In genomic region chr1:166047505-166048170, GRCm38 (mm10) we compare ENCODE assay signal across 8 mouse cellular contexts. TPM values are rescaled to one million over a fixed set of nuclear protein-coding genes. Genes with fewer than 3 reads are reported as not detected.
DNase-seq lines count a peak whose midpoint lies in the region; ATAC-seq and TF ChIP-seq lines count a peak whose summit lies in the region.

No protein-coding gene starts in this region.

- 8% methylated on average over 25 of the region's 25 CpGs for WGBS in kidney, embryonic 15.5 days
- 8% methylated on average over 25 of the region's 25 CpGs for WGBS in forebrain, postnatal 0 days
- 6% methylated on average over 25 of the region's 25 CpGs for WGBS in limb, embryonic 14.5 days

- peaks cover 31% of the 10 kb centered on the region for H3K27me3 ChIP-seq in kidney, embryonic 15.5 days
- H3K27me3 ChIP-seq in forebrain, postnatal 0 days (ENCODE audit: insufficient read depth, low read length) = 0 out of 2 replicates have a peak, but pooled peaks cover 11% of the 10 kb centered on the region
- H3K27me3 ChIP-seq in limb, embryonic 14.5 days (ENCODE audit: control insufficient read depth, insufficient read depth, low read length) = peaks cover 6% of the 10 kb centered on the region; the same call in 1 of the 2 replicates

- H3K4me3 ChIP-seq in kidney, embryonic 15.5 days (replicated peaks) = peak overlapping the region; percentile 47
- peak overlapping the region; percentile 37 for H3K4me3 ChIP-seq in forebrain, postnatal 0 days (ENCODE audit: low read depth, low read length)
- H3K4me3 ChIP-seq in limb, embryonic 14.5 days (replicated peaks; ENCODE audit: low read length) = peak overlapping the region; percentile 41

- DNase-seq in kidney, adult 18-20 months = no peak
- peak; percentile 38 for DNase-seq in Muller cell, postnatal 12 days (ENCODE audit: inconsistent ontology term)
- DNase-seq in forebrain, postnatal 0 days = peak; percentile 33
- DNase-seq in limb, embryonic 14.5 days (ENCODE audit: low spot score) = peak; percentile 51
- peak; percentile 70 for DNase-seq in naive thymus-derived CD4-positive, alpha-beta T cell, adult 2 months (ENCODE audit: low read depth)
- no peak for DNase-seq in ovary, postnatal 10 days (ENCODE audit: low spot score)

- no peak overlapping the region; the same call in none of the 2 replicates for H3K9ac ChIP-seq in kidney, embryonic 15.5 days
- 0 out of 2 replicates have a peak overlapping the region, but pooled peaks have one; percentile 32 for H3K9ac ChIP-seq in forebrain, postnatal 0 days
- H3K9ac ChIP-seq in limb, embryonic 14.5 days (ENCODE audit: low read depth, low read length, severe bottlenecking) = peak overlapping the region; percentile 44; the same call in 1 of the 2 replicates

- peak overlapping the region; percentile 90 for H3K4me2 ChIP-seq in kidney, embryonic 15.5 days
- H3K4me2 ChIP-seq in forebrain, postnatal 0 days (ENCODE audit: low read depth) = peak overlapping the region; percentile 87
- peak overlapping the region; percentile 91 for H3K4me2 ChIP-seq in limb, embryonic 14.5 days (replicated peaks; ENCODE audit: low read depth, low read length, severe bottlenecking)

- peaks cover 41% of the 10 kb centered on the region for H3K4me1 ChIP-seq in kidney, embryonic 15.5 days
- peaks cover 12% of the 10 kb centered on the region for H3K4me1 ChIP-seq in forebrain, postnatal 0 days (ENCODE audit: insufficient read depth)
- H3K4me1 ChIP-seq in limb, embryonic 14.5 days (ENCODE audit: control insufficient read depth, insufficient read depth, low read length) = peaks cover 31% of the 10 kb centered on the region

- no peak for TF ChIP-seq POLR2A in limb, embryonic 14.5 days (IDR thresholded peaks at IDR 0.05; ENCODE audit: borderline replicate concordance, extremely low read depth, insufficient read depth, insufficient read length)

- no peak for TF ChIP-seq CTCF in forebrain, postnatal 0 days (IDR thresholded peaks at IDR 0.05; ENCODE audit: low read depth)

- no peak overlapping the region for H3K27ac ChIP-seq in kidney, embryonic 15.5 days
- no peak overlapping the region for H3K27ac ChIP-seq in forebrain, postnatal 0 days (ENCODE audit: low read depth, low read length)
- H3K27ac ChIP-seq in limb, embryonic 14.5 days (replicated peaks; ENCODE audit: low read depth, low read length) = no peak overlapping the region

- no peaks in the 10 kb centered on the region for H3K9me3 ChIP-seq in kidney, embryonic 15.5 days (replicated peaks)
- no peaks in the 10 kb centered on the region for H3K9me3 ChIP-seq in forebrain, postnatal 0 days (ENCODE audit: low read length)
- no peaks in the 10 kb centered on the region for H3K9me3 ChIP-seq in limb, embryonic 14.5 days (ENCODE audit: control insufficient read depth, low read length)

- no peaks in the 10 kb centered on the region for H3K36me3 ChIP-seq in kidney, embryonic 15.5 days
- H3K36me3 ChIP-seq in forebrain, postnatal 0 days (ENCODE audit: insufficient read depth) = no peaks in the 10 kb centered on the region
- no peaks in the 10 kb centered on the region for H3K36me3 ChIP-seq in limb, embryonic 14.5 days (ENCODE audit: control insufficient read depth, insufficient read depth, low read length)

- peak; percentile 27; the same call in 1 of the 2 replicates for ATAC-seq in kidney, embryonic 15.5 days (replicated peaks; ENCODE audit: low FRiP score)
- no peak for ATAC-seq in forebrain, postnatal 0 days
- no peak for ATAC-seq in limb, embryonic 14.5 days (ENCODE audit: low FRiP score, low read depth)
- no peak for ATAC-seq in monocyte, adult 5-6 weeks (replicated peaks; ENCODE audit: insufficient number of reproducible peaks, low FRiP score, low TSS enrichment, poor library complexity, severe bottlenecking)

RNA-seq across cellular contexts. Expression of gene Pou2f1, which starts 45.2 kb away (rescaled TPM):
- polyA plus RNA-seq in kidney, embryonic 15.5 days (2015; fragmentation: Nextera tagmentation; extraction: Ambion mirVana) = 19.5 TPM in 2 replicates
- 14.3 and 22.2 TPM in 2 replicates for total RNA-seq in forebrain, postnatal 0 days (2014; rRNA removed)
- polyA plus RNA-seq in forebrain, postnatal 0 days (2015; fragmentation: Nextera tagmentation; extraction: Ambion mirVana) = 11.1 and 16.7 TPM in 2 replicates
- polyA plus RNA-seq in limb, embryonic 14.5 days (2012; rRNA removed) = 7.3 and 9.9 TPM in 2 replicates
- polyA plus RNA-seq in limb, embryonic 14.5 days (2014; fragmentation: Nextera tagmentation; extraction: Ambion mirVana) = 15.7 and 16.4 TPM in 2 replicates
- total RNA-seq in monocyte, adult 5-6 weeks (2017) = 11.7 to 22.8 TPM (median 18.7 TPM) in 3 replicates

Comparison
In these comparisons a context has a peak if more than half of its experiments do, and no peak if none do; other contexts are left out.
1. DNase-seq: peak in Muller cell, postnatal 12 days (single experiment), forebrain, postnatal 0 days (single experiment), limb, embryonic 14.5 days (single experiment) and naive thymus-derived CD4-positive, alpha-beta T cell, adult 2 months (single experiment); none in kidney, adult 18-20 months (single experiment) and ovary, postnatal 10 days (single experiment).
2. Peak in every context shown above with its lines, with median percentiles within 50 percentile points of each other: H3K4me2 ChIP-seq and H3K4me3 ChIP-seq.